Mouse (Mus musculus) megakaryocyte progenitor cell, adult 5-6 weeks (primary cell): ENCODE measurements around the gene Rad51b. TPM values are rescaled to one million over a fixed set of nuclear protein-coding genes. Genes with fewer than 3 reads are reported as not detected.

Experiments
- ATAC-seq: replicated peaks from 2 replicates; pipeline ENCODE4 v1.8.0; 2016; ENCODE audit warnings: mild to moderate bottlenecking, moderate TSS enrichment, inconsistent platforms; ENCODE audit not compliant: poor library complexity
- total RNA-seq, 2 experiments: library from RNA; stranded (forward) in 1 of 2; stranded (reverse) in 1 of 2; fragments of 157-497, 149-512 nt in 1 of 2; fragments of 200-1000 nt in 1 of 2; gene quantifications; 2 replicates each; pipeline versions ENCODE4 v1.2.3 to v1.2.4; 2015 to 2017

The Rad51b gene
- total RNA-seq, 2 experiments from 2014 or later, result 15.7 to 19.5 TPM

GRCm38 (mm10) chr12:79633458-79634106 lies 336.5 kb downstream of the Rad51b start:
- peak; percentile 82 for ATAC-seq

DNA sequence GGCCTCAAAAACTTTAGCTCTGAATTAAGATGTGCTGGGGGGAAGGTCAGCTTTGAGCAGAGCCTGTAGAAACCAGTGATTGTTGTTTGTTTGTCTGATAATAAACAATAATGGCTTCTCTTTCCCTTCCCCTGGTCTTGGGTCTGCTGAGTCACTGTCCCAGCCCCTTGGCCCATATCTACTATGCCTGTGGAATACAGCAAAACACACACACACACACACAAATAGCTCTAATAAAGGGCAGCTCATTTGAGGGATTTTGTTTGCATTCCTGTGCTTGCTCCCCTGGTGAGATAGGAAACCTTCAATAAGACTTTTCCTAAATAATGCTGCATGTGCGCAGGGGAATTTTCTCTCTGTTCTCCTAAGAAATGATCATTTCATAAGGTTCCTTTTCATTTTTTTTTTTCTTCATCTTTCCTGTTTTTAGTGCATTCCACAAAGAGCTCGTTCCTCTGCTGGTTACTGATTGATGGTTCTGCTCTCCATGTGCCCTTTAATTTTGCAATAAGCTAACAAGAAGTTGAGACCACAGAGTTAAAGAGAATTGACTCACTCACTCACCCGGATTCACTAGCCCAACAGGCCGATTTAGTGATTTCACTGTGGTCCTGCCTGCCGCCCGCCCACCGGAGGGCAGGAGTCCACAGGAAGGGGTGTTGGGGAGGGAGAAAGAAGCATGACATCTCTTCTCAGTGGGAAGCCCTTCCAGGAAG lies 344.6 kb downstream of the Rad51b start:
- peak; percentile 55 for ATAC-seq

GRCm38 (mm10) chr12:79642715-79643114 lies 345.6 kb downstream of the Rad51b start:
- ATAC-seq, result peak; percentile 68

DNA sequence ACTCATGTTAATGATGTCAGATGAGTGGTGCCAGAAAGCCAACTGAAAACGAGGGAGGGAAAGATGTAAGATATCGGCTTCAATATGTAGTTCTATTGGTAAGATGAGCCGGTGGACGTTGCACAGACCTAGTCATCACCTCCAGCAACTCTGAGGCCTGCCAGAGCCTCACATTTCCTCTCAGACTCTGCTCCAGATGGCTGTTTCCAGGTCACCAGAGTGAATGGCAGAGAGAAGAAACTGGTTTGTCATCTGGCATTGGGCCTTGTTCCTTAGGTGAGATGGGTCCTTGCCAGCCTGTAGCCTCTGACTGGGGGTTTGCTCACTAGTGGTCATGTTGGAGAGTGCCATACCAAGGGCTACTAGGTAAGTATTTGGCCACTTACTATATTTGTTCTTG lies 348.6 kb downstream of the Rad51b start:
- no peak for ATAC-seq

GRCm38 (mm10) chr12:79646646-79647164 lies 349.6 kb downstream of the Rad51b start:
- peak; percentile 71 for ATAC-seq

GRCm38 (mm10) chr12:79647382-79647781 lies 350.3 kb downstream of the Rad51b start:
- ATAC-seq, result no peak

GRCm38 (mm10) chr12:79647976-79648375 lies 350.9 kb downstream of the Rad51b start:
- no peak for ATAC-seq

DNA sequence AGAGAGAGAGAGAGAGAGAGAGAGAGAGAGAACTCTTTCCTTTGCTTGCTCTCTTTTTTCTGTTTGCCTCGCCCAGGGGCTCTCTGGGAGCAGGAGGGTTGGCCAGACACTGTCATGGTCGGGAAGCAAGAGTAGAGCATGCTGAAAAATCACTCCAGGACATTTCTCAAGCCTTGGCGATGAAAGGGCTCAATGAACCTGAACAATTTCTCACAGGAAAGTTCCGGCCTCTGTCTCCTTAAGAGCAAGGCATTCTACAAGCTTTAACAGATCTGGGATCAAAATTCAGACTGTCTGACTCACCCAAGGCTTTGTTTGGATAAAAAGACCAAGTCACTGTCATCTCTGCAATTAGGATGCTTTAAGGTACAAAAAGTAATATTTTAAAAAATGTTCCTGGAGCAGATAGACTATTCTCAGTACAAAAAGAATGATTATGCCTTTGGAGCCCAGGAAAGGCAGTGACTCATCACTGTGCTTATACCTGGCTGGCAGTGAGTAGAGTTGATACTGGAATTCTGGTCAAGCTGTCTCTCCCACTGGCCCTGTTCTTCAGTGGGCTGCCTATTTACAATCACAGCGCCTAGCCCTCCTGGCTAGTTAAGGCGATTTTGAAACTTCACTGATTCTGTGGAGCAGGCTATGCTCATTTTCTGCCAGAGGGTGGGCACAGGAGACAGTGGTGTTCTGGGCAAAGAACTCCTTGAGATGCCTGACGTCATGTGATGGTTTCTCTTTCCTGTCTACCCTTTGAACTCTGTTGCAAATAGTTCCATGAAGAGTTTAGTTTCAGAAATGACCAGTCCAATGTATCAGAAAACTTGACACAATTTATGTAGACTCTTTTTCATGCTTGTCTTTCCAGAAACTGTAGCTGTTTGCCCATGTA lies 352.0 kb downstream of the Rad51b start:
- no peak for ATAC-seq

DNA sequence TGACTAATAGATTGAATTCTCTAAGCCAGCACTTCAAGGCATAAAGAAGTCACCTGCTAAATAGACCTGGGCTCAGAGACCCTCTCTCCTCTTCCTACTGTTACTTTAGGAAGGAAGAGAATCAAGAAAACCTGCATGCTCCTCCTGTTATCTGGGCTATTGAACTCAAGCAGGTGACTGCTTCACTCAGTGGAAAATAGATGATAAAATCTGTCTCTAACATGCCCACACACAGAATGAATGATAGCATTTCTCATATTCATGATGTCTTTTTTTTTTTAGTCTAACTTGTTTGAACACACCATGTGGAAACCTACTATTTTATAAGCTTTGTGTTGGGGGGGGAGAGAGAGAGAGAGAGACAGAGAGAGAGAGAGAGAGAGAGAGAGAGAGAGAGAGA lies 352.7 kb downstream of the Rad51b start:
- ATAC-seq, result no peak

DNA sequence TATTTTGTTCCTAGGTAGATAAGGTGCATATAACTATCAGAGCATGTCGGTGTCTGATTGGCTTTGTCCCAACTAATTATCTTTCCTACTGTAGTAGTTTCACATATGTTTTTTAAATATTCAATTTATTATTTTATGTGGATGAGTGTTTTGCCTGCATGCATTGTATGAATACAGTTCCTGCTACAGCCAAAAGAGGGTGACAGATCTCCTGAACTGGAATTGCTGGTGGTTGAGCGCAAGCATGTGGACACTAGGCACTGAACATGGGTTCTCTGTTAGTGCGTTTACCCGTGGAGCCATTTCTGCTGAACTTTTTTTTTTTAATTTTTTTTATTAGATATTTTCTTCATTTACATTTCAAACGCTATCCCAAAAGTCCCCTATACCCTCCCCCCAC lies 358.1 kb downstream of the Rad51b start:
- ATAC-seq, result no peak

GRCm38 (mm10) chr12:79658861-79659260 lies 361.8 kb downstream of the Rad51b start:
- no peak for ATAC-seq

DNA sequence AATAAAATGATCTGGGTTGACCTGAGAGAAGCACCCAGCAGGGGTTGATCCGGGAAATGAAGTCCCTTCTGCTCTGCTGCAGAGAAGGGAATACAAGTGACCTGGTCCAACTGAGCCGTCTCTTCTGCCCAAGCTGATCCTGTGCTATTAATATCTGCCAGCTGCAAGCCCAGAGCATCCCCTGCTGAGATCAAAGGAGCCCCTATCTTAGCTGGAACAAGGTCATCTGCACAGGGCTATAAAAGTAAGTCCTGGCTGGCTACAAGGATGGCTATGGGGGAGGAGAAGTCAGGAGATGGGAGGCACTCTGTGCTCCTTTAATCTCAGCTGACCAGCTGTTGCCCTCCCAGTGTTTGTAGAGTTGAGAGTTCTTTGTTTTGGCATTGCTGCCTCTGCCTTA lies 364.2 kb downstream of the Rad51b start:
- ATAC-seq, result no peak

DNA sequence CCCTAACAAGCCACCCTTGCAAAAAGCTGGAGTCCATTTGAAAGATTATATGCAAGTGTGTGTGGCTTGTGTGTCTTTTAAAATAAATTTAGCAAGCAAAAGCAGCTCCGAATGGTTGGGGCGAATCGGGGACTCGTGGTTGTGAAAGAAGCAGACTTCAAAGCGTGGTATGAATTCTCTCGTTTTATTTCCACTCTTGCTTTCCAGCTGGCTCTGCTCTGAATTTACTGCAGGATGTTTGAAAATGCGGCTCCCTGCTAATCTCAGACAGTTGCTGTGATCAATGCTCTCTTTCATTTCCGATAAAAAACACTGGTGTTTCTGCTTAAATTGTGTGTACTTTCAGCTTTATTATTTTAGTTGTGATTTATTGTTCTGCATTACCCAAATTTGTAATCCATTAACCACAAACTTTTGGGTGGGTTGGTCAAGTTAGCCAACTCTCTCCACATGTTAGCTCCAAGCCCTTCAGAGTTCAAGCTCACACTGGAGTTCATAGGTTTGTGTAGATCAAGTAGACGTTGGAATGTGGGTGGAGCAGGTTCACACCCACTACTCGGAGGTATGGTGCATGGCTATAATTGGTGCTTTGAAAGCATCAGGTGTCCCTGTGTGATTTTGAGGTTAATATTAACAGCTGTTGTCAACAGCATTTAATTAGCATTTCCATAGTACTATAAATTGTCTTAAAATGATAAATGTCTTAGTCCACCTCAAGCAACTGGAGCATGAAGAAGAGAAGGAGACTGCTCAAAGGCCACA lies 366.2 kb downstream of the Rad51b start:
- ATAC-seq, result no peak

- no peak for ATAC-seq
These were observed 367.0 kb downstream of the Rad51b start for GRCm38 (mm10) chr12:79663893-79664574.

DNA sequence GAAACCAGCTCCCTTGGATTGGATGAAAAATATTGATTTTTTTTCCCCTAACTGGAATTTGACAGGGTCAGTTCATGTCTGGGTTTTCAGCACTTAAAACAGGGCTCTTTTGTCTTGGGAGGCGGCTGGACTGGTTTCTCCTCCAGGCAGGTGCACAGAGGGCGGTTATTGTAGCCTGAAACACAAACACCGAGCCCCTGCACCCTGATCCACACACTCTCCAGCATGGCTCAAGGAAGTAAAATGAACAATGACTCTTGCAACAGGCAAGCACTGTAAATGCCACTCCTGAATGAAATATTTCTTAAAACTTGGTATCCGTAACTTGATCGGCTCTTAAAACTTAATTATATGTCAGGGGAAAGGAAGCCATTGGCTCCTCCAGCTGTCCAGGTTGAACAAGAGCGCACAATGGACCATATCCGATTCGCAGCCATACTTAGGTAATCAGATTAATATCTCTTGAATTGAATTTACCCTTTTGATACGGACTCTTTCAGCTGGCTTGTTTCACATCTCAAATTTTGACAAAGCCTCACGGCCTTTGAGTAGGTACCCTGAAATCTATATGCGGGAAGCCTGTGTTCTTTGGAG lies 377.9 kb downstream of the Rad51b start:
- no peak for ATAC-seq

DNA sequence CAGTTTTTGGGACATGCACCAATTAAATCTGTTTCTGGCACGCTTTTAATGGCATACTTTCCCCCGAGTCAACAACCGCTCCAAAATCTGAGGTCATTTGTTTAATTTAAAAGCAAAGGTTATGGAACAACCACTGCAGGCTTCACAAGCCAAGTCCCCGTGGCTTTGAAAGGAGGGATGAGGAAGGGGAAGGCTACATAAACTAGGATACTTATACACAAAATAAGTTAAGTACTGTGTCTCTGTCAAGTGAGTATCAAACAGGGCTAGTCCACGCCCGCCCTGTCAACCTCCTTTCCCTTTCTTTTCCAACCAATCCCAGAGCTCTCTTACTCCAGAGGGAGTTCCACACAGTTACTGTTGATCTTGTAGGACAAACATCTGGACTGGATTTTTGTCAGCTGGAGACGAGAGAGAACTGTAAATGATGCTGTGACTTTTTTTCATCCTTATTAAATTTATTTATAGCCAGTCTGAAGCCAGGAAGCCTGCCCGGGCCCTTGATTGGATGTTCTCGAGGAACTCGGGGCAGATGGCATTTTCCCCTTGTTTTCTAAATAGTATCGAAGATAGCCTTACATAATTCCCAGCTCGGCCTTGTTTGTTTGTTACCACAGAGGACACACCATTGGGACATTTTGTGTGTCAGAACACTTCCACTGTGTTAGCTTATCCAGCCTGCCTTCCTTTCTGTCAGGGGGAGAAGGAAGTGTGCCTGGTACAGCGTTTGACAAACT lies 378.5 kb downstream of the Rad51b start:
- ATAC-seq, result peak; percentile 47; the same call in 1 of the 2 replicates

DNA sequence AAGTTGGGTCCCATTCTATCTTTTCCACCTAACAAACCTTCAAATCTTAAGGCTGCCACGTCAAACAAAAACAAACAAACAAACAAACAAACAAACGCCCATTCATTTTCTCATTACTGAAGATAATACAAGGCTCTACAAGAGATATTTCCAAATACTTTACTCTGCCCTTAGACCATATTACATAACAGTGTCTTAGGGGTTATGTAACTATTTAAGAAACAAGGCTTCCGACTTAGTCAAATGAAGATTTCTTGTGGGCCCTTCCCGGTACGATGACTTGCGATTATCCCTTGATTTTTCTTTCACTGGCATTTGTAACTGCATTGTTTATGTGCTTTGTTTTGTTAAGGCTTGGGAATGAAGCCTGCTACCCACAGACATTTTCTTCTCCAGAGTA lies 379.2 kb downstream of the Rad51b start:
- ATAC-seq, result peak; percentile 63

- peak; percentile 67 for ATAC-seq
These were observed 379.8 kb downstream of the Rad51b start for GRCm38 (mm10) chr12:79676896-79677295.
